Mouse (Mus musculus) hindbrain, postnatal 0 days (tissue): Measurements from ENCODE around the gene Ncor2. TPM values are rescaled to one million over a fixed set of nuclear protein-coding genes. Genes with fewer than 3 reads are reported as not detected.
A peak's percentile ranks its signal among the peaks of the same experiment; 100 is the strongest.

Source experiments
- ATAC-seq: fragments of 200-750 bp; cut with Nextera tagmentation; 2 replicates; pipeline ENCODE4 v1.8.0; 2017; ENCODE audit warnings: mild to moderate bottlenecking, moderate TSS enrichment, moderate library complexity
- DNase-seq: peaks from one replicate; pipeline ENCODE4 v3.0.0-alpha.2; 2015; ENCODE audit warnings: low spot score
- H3K27ac ChIP-seq: fragments of 300-500 bp; sonication (generic); 2 replicates; pipeline ENCODE4 v1.5.1; 2014; ENCODE audit warnings: mild to moderate bottlenecking
- H3K27me3 ChIP-seq: fragments of 300-500 bp; sonication (generic); 2 replicates; pipeline ENCODE4 v1.6.1; 2014; ENCODE audit warnings: low read length, mixed read lengths; ENCODE audit not compliant: insufficient read depth
- H3K36me3 ChIP-seq: fragments of 300-500 bp; sonication (generic); 2 replicates; pipeline ENCODE4 v1.6.1; 2014; ENCODE audit warnings: low read length, mixed read lengths; ENCODE audit not compliant: insufficient read depth
- H3K4me1 ChIP-seq: fragments of 300-500 bp; sonication (generic); 2 replicates; pipeline ENCODE4 v1.6.1; 2014; ENCODE audit warnings: antibody characterized with exemption, low read length, mixed read lengths; ENCODE audit not compliant: insufficient read depth
- H3K4me2 ChIP-seq: fragments of 300-500 bp; sonication (generic); 2 replicates; pipeline ENCODE4 v1.6.1; 2014; ENCODE audit warnings: low read depth, mild to moderate bottlenecking, low read length, moderate library complexity, mixed read lengths
- H3K4me3 ChIP-seq: fragments of 300-500 bp; sonication (generic); 2 replicates; pipeline ENCODE4 v1.5.1; 2014; ENCODE audit warnings: low read length
- H3K9ac ChIP-seq: fragments of 300-500 bp; sonication (generic); replicated peaks from 2 replicates; pipeline ENCODE4 v1.6.1; 2014; ENCODE audit warnings: mild to moderate bottlenecking, low read length, moderate library complexity, mixed read lengths
- H3K9me3 ChIP-seq: fragments of 300-500 bp; sonication (generic); 2 replicates; pipeline ENCODE4 v1.6.1; 2016; ENCODE audit warnings: low read length, mixed read lengths
- CTCF ChIP-seq: IDR thresholded peaks from 2 replicates; pipeline ENCODE4 v1.5.1; 2016; ENCODE audit warnings: antibody characterized with exemption, control low read depth, low read depth
- WGBS: fragments of 180-500 bp; shearing (Covaris S2); extraction: QIAGEN DNeasy Blood & Tissue Kit; methylation state at CpG from one replicate; pipeline ENCODE4 v1.1.7; 2014; 5-methylcytosine and 5-hydroxymethylcytosine counted together
- polyA plus RNA-seq: library from polyadenylated mRNA; unstranded; fragments of >200 nt; fragmentation: Nextera tagmentation; extraction: Ambion mirVana; gene quantifications from 2 replicates; pipeline ENCODE4 v1.2.1, GENCODE M21; 2015
- total RNA-seq: library from RNA; depleted of rRNA; stranded (reverse); fragments of >200 nt; gene quantifications from 2 replicates; pipeline ENCODE4 v1.2.3, GENCODE M21; 2014

Gene Ncor2
- total and polyA plus RNA-seq, 2 experiments from 2014 or later, result 22.7 to 35.4 TPM

DNA sequence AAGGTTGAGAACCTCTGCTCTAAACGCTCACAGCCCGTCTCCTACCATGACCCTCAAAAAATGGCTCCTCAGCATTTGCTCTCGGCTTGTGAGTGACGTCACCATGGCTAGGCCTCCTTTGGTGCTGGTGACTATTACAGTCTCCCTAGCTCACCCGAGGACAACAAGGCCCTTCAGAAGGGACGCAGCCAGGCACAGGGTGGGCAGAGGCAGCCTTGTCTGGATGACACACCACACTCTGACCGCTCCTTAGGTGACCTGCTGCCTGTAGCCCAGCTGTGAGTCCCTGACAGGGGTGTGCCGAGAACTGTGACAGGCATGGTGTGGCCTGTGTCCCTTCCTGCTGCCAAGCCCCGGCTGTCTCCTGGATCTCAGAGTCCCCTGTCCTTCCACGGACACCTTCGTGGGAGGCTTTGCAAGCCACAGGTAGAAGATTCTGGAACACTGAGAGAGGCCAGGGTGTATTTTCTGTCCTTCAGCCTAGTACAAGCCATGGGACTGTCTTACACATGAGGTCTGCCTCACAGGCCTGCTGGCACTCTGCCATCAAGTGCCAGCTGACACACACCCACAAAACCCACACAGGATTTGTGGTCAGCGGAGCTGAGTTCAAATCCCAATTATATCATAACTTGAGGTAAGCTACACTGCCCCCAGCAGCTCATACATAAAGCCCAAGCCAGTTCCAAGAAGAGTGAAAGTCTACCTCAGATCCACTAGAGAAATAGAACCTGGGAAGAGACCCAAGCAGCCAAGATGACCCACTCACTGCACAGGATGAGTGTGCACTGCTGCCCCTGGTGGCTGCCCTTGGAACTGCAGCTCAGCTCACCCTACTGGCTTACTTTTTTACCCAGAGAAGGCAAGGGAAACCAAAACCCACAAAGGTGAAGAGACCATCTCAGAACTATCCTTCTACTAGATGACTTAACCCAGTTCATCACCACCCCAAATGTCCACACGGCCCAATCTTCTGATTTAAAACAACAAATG, 112.2 kb downstream of the Ncor2 start:
- ATAC-seq (no peak), DNase-seq (peak; percentile 81)
- Histone ChIP-seq H3K9me3 (no peaks in the 10 kb centered on the region), H3K9ac (no peak overlapping the region), H3K36me3 (peaks cover 27% of the 10 kb centered on the region; the same call in 1 of the 2 replicates), H3K4me1 (peaks cover 9% of the 10 kb centered on the region), H3K4me3 (no peak overlapping the region), H3K4me2 (no peak overlapping the region), H3K27me3 (no peaks in the 10 kb centered on the region), H3K27ac (no peak overlapping the region)
- 89% methylated on average over 13 of the region's 13 CpGs for WGBS
- peak; percentile 95 for TF ChIP-seq CTCF

DNA sequence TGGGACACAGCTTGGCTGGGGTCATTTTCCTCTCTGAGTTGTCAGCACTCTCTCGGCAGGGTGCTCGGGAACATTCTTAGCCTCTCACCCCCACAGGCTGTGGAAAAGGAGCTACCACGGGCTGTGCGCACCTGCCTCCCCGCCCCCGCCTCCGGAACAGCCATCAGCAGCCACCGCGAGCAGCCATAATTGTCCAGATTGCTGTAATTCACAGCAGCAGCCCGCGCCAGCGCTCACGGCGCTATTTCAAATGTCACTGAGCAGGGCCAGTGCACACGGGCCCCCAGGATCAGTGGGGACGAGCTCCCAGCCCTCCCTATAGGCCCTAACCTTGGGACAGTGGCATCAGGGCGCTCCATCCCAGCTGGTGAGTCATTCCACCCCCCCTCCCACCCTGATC, 116.0 kb downstream of the Ncor2 start:
- peak; percentile 26; the same call in 1 of the 2 replicates for TF ChIP-seq CTCF
- H3K27ac ChIP-seq, result peak overlapping the region; percentile 64; the same call in 1 of the 2 replicates
- H3K36me3 ChIP-seq, result peaks cover 22% of the 10 kb centered on the region; the same call in 1 of the 2 replicates
- no peak for ATAC-seq
- H3K4me1 ChIP-seq, result peaks cover 22% of the 10 kb centered on the region
- H3K4me2 ChIP-seq, result no peak overlapping the region
- H3K9ac ChIP-seq, result no peak overlapping the region
- peak; percentile 65 for DNase-seq
- H3K27me3 ChIP-seq, result no peaks in the 10 kb centered on the region
- H3K4me3 ChIP-seq, result no peak overlapping the region
- WGBS, result 42% methylated on average over 17 of the region's 17 CpGs
- no peaks in the 10 kb centered on the region for H3K9me3 ChIP-seq

DNA sequence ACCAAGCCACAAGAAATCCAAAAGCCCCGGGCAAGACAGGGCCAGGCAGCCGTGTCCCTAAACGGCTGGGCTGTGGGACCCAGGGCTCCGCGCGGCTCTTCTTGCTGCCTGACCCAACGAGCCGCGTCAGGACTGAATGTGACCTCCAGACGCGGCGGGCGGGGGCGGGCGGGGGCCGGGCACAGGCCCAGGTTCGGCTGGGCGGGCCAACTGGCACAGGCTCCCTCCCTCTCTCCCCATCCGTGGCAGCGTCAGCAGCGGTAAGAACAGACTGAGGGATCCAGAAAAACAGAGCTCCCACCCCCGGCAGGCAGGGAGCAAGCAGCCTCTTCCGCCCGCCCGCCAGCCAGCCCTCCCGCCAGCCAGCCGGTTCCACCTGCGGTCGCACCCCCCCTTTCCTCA, 120.8 kb downstream of the Ncor2 start:
- 4% methylated on average over 26 of the region's 29 CpGs for WGBS
- peak; percentile 78 for ATAC-seq
- TF ChIP-seq CTCF, result 0 out of 2 replicates have a peak, but pooled peaks have one; percentile 10
- Histone ChIP-seq H3K4me1 (peaks cover 43% of the 10 kb centered on the region), H3K27me3 (no peaks in the 10 kb centered on the region), H3K4me2 (peak overlapping the region; percentile 55), H3K9ac (peak overlapping the region; percentile 46), H3K27ac (peak overlapping the region; percentile 83), H3K9me3 (no peaks in the 10 kb centered on the region), H3K4me3 (peak overlapping the region; percentile 31), H3K36me3 (no peaks in the 10 kb centered on the region; the same call in 1 of the 2 replicates)
- DNase-seq, result peak; percentile 85

DNA sequence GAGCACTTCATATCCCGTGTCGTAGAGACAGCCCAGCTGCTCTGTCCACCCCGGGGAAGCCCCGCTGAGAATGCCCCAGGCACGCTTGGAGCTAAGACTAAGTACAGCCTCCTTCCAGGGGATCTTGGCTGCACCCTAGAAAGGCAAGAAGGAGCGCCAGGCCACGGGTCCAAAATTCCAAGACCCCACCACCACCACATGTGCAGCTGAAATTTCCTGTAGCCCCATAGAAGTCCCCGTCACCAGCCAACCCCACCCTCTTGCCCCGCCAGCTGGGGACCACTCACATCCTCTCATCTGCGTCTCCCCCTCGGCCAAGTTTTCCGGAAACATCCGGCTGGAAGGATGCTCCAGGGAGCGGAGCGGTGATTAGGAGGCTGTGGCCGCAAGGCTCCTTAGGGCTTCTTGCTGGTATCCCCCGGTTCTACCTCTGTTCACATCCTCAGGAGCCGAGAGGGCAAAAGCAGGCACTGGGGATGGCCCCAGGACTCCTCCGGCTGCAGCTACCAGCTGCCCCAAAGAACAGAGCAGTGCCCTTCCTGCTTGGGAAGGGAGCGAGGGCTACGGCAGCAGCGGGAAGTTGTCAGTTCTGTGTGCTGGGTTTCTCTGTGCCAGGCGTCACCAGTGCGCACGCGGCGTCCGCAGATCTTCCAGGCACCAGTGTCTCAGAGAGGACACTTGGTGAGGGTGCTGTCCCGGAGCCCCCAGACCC, 121.3 kb downstream of the Ncor2 start:
- H3K27ac ChIP-seq, result peak overlapping the region; percentile 83
- no peak for DNase-seq
- H3K9me3 ChIP-seq, result no peaks in the 10 kb centered on the region
- 13% methylated on average over 29 of the region's 29 CpGs for WGBS
- peak overlapping the region; percentile 31 for H3K4me3 ChIP-seq
- peak overlapping the region; percentile 55 for H3K4me2 ChIP-seq
- peaks cover 43% of the 10 kb centered on the region for H3K4me1 ChIP-seq
- peak; percentile 39 for ATAC-seq
- no peaks in the 10 kb centered on the region; the same call in 1 of the 2 replicates for H3K36me3 ChIP-seq
- H3K27me3 ChIP-seq, result no peaks in the 10 kb centered on the region
- H3K9ac ChIP-seq, result peak overlapping the region; percentile 46
- TF ChIP-seq CTCF, result no peak

DNA sequence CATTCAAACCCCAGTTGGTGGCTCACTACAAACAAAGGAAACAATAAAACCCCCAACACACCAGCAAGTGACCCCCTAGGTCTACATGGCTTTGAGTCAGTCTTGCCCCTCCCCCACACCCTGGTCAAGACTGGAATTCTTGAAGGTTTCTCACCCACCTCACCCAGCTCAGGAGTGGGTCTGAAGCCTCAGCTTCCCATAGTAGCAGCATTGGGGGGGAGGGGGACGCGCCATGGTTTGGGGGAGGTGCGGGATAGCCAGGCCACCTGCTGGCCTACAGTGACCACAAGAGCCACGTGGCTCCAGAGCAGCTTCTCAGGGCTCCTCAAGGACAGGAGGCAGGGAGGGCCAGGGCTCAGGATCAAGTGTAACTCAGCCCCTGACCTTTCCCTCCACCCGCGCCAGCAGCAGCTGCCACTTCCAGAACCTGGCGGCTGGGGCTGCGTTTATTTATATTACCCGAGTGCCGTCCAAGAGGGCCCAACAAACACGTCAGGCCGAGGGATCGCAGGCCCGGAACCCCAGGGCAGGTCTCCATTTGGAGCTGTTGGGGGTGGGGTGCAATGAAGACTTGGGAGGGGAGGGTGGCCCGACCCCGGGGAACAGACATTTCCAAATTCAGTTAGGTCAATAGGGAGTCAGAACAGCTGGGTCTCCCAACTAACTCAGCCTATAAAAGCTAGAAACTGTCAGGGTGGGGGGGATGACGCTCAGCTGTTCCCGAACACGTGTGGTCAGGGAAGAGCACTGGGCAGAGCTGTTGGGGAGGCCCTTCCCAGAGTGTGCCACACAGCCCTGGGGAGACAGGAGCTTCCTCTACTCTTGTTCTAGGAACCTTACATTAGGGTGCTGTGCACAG, 122.1 kb downstream of the Ncor2 start:
- peak overlapping the region; percentile 83; the same call in 1 of the 2 replicates for H3K27ac ChIP-seq

DNA sequence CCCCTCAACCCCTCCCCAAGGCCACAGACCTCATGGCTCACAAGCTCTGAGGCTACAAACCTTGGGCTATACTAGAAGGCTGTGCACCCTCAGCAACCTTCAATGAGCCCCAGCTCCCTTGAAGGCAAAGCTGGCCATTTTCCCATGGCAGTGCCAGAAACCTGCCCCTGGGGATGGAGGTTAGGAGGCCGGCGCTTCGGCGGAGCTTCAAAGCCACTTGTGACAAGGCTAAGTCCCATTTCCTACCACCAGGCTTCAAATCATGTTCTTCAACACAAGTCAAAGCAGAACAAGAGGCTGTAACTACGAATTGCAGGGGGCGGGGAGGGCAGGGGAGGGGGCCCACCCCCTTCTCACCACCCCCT, 122.7 kb downstream of the Ncor2 start:
- H3K36me3 ChIP-seq, result no peaks in the 10 kb centered on the region; the same call in 1 of the 2 replicates
- no peaks in the 10 kb centered on the region for H3K9me3 ChIP-seq
- no peak overlapping the region for H3K27ac ChIP-seq
- H3K4me1 ChIP-seq, result peaks cover 43% of the 10 kb centered on the region
- no peak overlapping the region for H3K4me3 ChIP-seq
- 0 out of 2 replicates have a peak, but pooled peaks have one; percentile 4 for TF ChIP-seq CTCF
- ATAC-seq (no peak), DNase-seq (no peak)
- no peak overlapping the region for H3K9ac ChIP-seq
- no peaks in the 10 kb centered on the region for H3K27me3 ChIP-seq
- 25% methylated on average over 6 of the region's 6 CpGs for WGBS
- H3K4me2 ChIP-seq, result peak overlapping the region; percentile 55; the same call in 1 of the 2 replicates

More for the DNA sequence above, 122.1 kb downstream of the Ncor2 start:
- 18% methylated on average over 19 of the region's 19 CpGs for WGBS
- TF ChIP-seq CTCF, result no peak
- no peak for ATAC-seq
- 0 out of 2 replicates have a peak overlapping the region, but pooled peaks have one; percentile 46 for H3K9ac ChIP-seq
- DNase-seq, result no peak
- no peaks in the 10 kb centered on the region for H3K9me3 ChIP-seq
- no peaks in the 10 kb centered on the region; the same call in 1 of the 2 replicates for H3K36me3 ChIP-seq
- H3K27me3 ChIP-seq, result no peaks in the 10 kb centered on the region
- peaks cover 43% of the 10 kb centered on the region for H3K4me1 ChIP-seq
- peak overlapping the region; percentile 55 for H3K4me2 ChIP-seq
- H3K4me3 ChIP-seq, result peak overlapping the region; percentile 31; the same call in 1 of the 2 replicates
